Mouse (Mus musculus): ENCODE data around the gene Slc25a29.

DNA sequence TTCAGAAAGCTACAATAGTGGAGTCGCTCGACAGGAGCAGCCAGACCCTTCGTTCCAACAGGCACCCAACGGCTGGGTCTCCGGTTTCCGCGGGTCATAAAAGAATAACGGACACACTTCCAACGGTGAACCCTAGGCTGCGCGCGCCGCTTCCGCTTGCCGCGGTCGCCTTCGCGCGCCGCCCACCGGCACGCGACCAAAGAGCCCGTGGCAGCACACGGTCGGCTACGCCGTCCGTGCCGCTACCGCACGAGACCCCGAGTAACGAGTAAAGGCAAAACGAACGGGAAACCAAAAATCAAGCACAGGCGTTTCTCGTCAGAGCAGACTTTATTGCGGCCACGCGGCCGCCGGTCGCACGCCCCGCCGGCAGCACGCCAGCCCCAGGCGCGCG lies 43.5 kb downstream of the Slc25a29 start:
- peak; percentile 58; the same call in 1 of the 2 replicates for TF ChIP-seq POLR2A (IDR thresholded peaks at IDR 0.05; ENCODE audit: control insufficient read depth, extremely low read depth, insufficient read depth, low read length, poor library complexity)
- TF ChIP-seq CTCF (IDR thresholded peaks at IDR 0.05; ENCODE audit: borderline replicate concordance, control insufficient read depth, extremely low read depth, insufficient read depth, low read length, poor library complexity): peak; percentile 31; the same call in 1 of the 2 replicates
